Mouse (Mus musculus): ENCODE measurements around the gene Gen1. TPM values are rescaled to one million over a fixed set of nuclear protein-coding genes. Genes with fewer than 3 reads are reported as not detected.

Gene Gen1
- total RNA-seq (2015) = 24.2 and 32.6 TPM in 2 replicates
- 24.4 and 25.6 TPM in 2 replicates for total RNA-seq (2017)

- ATAC-seq (ENCODE audit: poor library complexity, severe bottlenecking) = peak; percentile 93
These were observed at the start of gene Gen1, which contains the start of gene Smc6 for GRCm38 (mm10) chr12:11265382-11266281. Gen1 (minus strand) TSS chr12:11265801. Smc6 (plus strand) TSS chr12:11265886.

- ATAC-seq (ENCODE audit: poor library complexity, severe bottlenecking) = no peak
These were observed 48.2 kb upstream of the Gen1 start for GRCm38 (mm10) chr12:11313840-11314239.

GRCm38 (mm10) chr12:11311106-11311505, 45.5 kb upstream of the Gen1 start:
- no peak for ATAC-seq (ENCODE audit: poor library complexity, severe bottlenecking)

GRCm38 (mm10) chr12:11306753-11307645, 41.4 kb upstream of the Gen1 start:
- ATAC-seq (ENCODE audit: poor library complexity, severe bottlenecking) = no peak

- no peak for ATAC-seq (ENCODE audit: poor library complexity, severe bottlenecking)
These were observed 35.3 kb upstream of the Gen1 start for GRCm38 (mm10) chr12:11300858-11301257.

- no peak for ATAC-seq (ENCODE audit: poor library complexity, severe bottlenecking)
These were observed 20.8 kb upstream of the Gen1 start for GRCm38 (mm10) chr12:11286382-11286781.

- no peak for ATAC-seq (ENCODE audit: poor library complexity, severe bottlenecking)
These were observed 16.0 kb upstream of the Gen1 start for GRCm38 (mm10) chr12:11281584-11281983.

GRCm38 (mm10) chr12:11279886-11280285, 14.3 kb upstream of the Gen1 start:
- no peak for ATAC-seq (ENCODE audit: poor library complexity, severe bottlenecking)

GRCm38 (mm10) chr12:11277207-11277606, 11.6 kb upstream of the Gen1 start:
- no peak for ATAC-seq (ENCODE audit: poor library complexity, severe bottlenecking)

GRCm38 (mm10) chr12:11276632-11277031, 11.0 kb upstream of the Gen1 start:
- peak; percentile 59; the same call in 1 of the 2 replicates for ATAC-seq (ENCODE audit: poor library complexity, severe bottlenecking)

GRCm38 (mm10) chr12:11273185-11273584, 7.6 kb upstream of the Gen1 start:
- no peak for ATAC-seq (ENCODE audit: poor library complexity, severe bottlenecking)

GRCm38 (mm10) chr12:11272568-11272967, 7.0 kb upstream of the Gen1 start:
- no peak for ATAC-seq (ENCODE audit: poor library complexity, severe bottlenecking)

- no peak for ATAC-seq (ENCODE audit: poor library complexity, severe bottlenecking)
These were observed 1.4 kb upstream of the Gen1 start for GRCm38 (mm10) chr12:11267030-11267429.

- ATAC-seq (ENCODE audit: poor library complexity, severe bottlenecking) = peak; percentile 29
These were observed 833 bp upstream of the Gen1 start for GRCm38 (mm10) chr12:11266282-11266985.

GRCm38 (mm10) chr12:11264895-11265294, 706 bp downstream of the Gen1 start:
- no peak for ATAC-seq (ENCODE audit: poor library complexity, severe bottlenecking)

GRCm38 (mm10) chr12:11250322-11250721, 15.3 kb downstream of the Gen1 start:
- ATAC-seq (ENCODE audit: poor library complexity, severe bottlenecking) = no peak

GRCm38 (mm10) chr12:11247460-11247859, 18.1 kb downstream of the Gen1 start:
- no peak for ATAC-seq (ENCODE audit: poor library complexity, severe bottlenecking)

- ATAC-seq (ENCODE audit: poor library complexity, severe bottlenecking) = no peak
These were observed 29.6 kb downstream of the Gen1 start for GRCm38 (mm10) chr12:11235996-11236395.

- ATAC-seq (ENCODE audit: poor library complexity, severe bottlenecking) = peak; percentile 30; the same call in 1 of the 2 replicates
These were observed 35.3 kb downstream of the Gen1 start for GRCm38 (mm10) chr12:11230267-11230666.

- ATAC-seq (ENCODE audit: poor library complexity, severe bottlenecking) = no peak
These were observed 38.9 kb downstream of the Gen1 start for GRCm38 (mm10) chr12:11226529-11227268.

Measured in megakaryocyte, adult 5-6 weeks (primary cell).